Mouse (Mus musculus) right cerebral cortex, postnatal 36 days (tissue): ENCODE data around the gene Fdx1l.

Experiments used
- DNase-seq, 2 experiments: peaks; one replicate each; pipeline ENCODE4 v3.0.0; 2022; ENCODE audit warnings: low spot score in 2 of 2, mixed read lengths in 1 of 2

The Fdx1l gene

GRCm38 (mm10) chr9:21028560-21029110 is 44.8 kb downstream of the Fdx1l start:
- no peak for DNase-seq

DNA sequence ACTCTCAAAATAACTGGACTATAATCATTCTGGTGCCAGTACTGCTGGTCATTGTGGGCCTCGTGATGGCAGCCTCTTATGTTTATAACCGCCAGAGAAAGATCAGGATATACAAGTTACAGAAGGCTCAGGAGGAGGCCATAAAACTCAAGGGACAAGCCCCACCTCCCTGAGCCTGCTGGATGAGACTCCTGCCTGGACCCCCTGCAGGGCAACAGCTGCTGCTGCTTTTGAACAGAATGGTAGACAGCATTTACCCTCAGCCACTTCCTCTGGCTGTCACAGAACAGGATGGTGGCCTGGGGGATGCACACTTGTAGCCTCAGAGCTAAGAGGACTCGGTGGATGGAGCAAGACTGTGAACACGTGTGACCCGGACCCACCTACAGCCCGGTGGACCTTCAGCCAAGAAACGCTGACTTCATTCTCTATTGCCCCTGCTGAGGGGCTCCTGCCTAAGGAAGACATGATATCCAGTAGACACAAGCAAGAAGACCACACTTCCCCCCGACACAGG is 45.6 kb downstream of the Fdx1l start:
- no peak for DNase-seq

DNA sequence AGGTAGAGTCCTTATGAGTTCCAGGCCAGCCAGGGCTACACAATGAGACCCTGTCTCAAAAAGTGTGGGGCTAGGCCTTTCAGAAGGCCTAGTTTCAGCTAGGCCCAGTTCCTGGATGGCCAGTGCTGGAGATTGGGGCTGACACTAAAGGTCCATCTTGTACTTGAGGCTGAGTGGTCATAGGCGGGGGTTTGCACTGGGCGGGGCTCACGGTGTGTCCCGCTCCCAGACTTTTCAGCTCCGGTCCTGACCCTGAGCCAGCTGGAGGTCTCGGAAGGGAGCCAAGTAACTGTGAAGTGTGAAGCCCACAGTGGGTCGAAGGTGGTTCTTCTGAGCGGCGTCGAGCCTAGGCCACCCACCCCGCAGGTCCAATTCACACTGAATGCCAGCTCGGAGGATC is 46.6 kb downstream of the Fdx1l start:
- no peak for DNase-seq

GRCm38 (mm10) chr9:21025258-21025810 is 48.1 kb downstream of the Fdx1l start:
- DNase-seq, result no peak

GRCm38 (mm10) chr9:21022726-21023125 is 50.7 kb downstream of the Fdx1l start:
- no peak for DNase-seq

DNA sequence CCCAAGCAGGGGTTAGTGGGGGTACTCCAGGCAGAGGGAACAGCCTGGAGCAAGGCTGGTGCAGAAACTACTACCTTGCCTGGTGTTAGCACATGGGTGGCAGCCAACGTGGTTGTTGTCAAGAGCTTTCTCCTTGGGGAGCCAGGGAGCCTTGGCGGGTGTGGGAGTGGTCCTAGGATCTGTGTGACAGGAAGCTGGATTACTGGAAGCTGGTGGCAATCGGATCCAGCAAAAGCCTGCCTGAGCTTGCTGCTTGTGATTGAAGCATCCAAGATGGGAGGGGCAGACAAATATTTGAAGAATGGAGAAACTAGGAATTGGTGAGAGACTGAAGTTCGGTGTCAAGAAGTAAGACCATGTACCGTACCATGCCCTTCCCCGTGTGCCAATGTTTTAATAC is 51.1 kb downstream of the Fdx1l start:
- DNase-seq, result no peak

- DNase-seq, result no peak
These were observed 52.1 kb downstream of the Fdx1l start for GRCm38 (mm10) chr9:21021363-21021762.

DNA sequence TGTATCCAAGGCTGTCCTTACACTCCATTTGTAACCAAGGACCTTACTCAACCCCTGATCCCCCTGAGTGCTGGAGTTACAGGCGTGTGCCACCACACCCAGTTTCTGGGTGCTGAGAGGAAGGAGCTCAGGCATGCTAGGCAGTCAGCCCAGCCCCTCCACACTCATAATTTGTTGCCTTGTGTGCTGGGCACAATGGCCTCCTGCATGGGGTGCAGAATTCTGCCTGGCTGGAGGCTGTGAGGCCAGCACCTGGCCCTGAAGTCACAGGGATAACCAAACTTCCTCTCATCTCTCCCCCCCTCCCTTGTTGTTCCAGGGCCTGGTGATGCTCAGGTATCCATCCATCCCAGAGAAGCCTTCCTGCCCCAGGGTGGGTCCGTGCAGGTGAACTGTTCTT is 54.8 kb downstream of the Fdx1l start:
- no peak for DNase-seq
